Comparison of ENCODE assay signal across 18 mouse cellular contexts in the genomic region with DNA sequence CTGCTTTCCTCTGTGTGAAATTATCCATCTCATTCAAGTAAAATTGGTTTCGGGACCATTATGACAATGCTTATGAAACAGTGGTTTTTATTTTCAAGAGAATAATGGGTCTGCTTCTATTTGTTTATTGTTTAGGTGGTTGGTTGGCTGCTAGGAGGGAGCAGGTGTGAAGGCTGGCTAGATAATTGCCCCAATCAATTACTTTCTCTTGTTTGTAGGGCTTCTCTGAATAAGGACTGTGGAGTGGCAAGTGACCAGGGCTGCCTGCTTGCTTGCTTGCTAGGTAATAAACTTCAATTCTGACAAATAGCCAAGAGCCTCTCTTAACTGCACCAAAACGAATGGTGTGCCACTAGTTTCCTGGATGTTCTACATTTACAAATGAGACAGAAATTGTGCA.
DNase-seq lines count a peak whose midpoint lies in the region; ATAC-seq lines count a peak whose summit lies in the region.
"Had no signal": no experiment of that assay in that cellular context is flagged by ENCODE, and none has a peak within 500 bp of the region (broad histone marks: within the 10 kb centered on the region; RNA-seq: fewer than 3 reads in every experiment).

No protein-coding gene starts in this region.

- no peak overlapping the region for H3K4me3 ChIP-seq in forebrain, embryonic 14.5 days (ENCODE audit: low read depth, low read length)
- no peak overlapping the region for H3K4me3 ChIP-seq in forebrain, embryonic 15.5 days
- H3K4me3 ChIP-seq in neural tube, embryonic 11.5 days (ENCODE audit: low read depth, low read length): no peak overlapping the region
- no peak overlapping the region for H3K4me3 ChIP-seq in neural tube, embryonic 13.5 days
- H3K4me3 ChIP-seq: forebrain, embryonic 13.5 days; heart, embryonic 13.5 days; intestine, embryonic 15.5 days had no signal

- no peak overlapping the region for H3K27ac ChIP-seq in forebrain, embryonic 14.5 days (ENCODE audit: low read depth, low read length)
- no peak overlapping the region for H3K27ac ChIP-seq in forebrain, embryonic 15.5 days (replicated peaks)
- no peak overlapping the region for H3K27ac ChIP-seq in neural tube, embryonic 11.5 days (ENCODE audit: low read depth, low read length)
- no peak overlapping the region for H3K27ac ChIP-seq in neural tube, embryonic 13.5 days (replicated peaks)
- H3K27ac ChIP-seq: forebrain, embryonic 13.5 days; heart, embryonic 13.5 days; intestine, embryonic 15.5 days had no signal

- peak; percentile 24 for DNase-seq in forebrain, embryonic 14.5 days (ENCODE audit: low spot score)
- no peak for DNase-seq in neural tube, embryonic 11.5 days (ENCODE audit: low spot score)
- no peak for DNase-seq in neural tube, embryonic 10.5 days (ENCODE audit: extremely low spot score, low spot score)
- no peak for DNase-seq in cerebellum, adult 18-20 months
- DNase-seq: adrenal gland, adult 2 months; adrenal gland, postnatal 36 days; cerebellum, adult 11 months; cerebellum, adult 9-10 months; cerebellum, postnatal 25 days; gastrocnemius, postnatal 36 days; heart, adult 11 months; heart, postnatal 4 days; kidney, adult 18-20 months had no signal

- H3K36me3 ChIP-seq in forebrain, embryonic 14.5 days (ENCODE audit: control insufficient read depth, insufficient read depth, low read length): no peaks in the 10 kb centered on the region
- H3K36me3 ChIP-seq in forebrain, embryonic 15.5 days: no peaks in the 10 kb centered on the region
- no peaks in the 10 kb centered on the region for H3K36me3 ChIP-seq in neural tube, embryonic 11.5 days (ENCODE audit: control insufficient read depth, insufficient read depth, low read length)
- no peaks in the 10 kb centered on the region for H3K36me3 ChIP-seq in neural tube, embryonic 13.5 days
- H3K36me3 ChIP-seq: heart, embryonic 13.5 days; intestine, embryonic 15.5 days had no signal

- no peaks in the 10 kb centered on the region for H3K27me3 ChIP-seq in forebrain, embryonic 14.5 days (replicated peaks; ENCODE audit: control insufficient read depth, insufficient read depth, low read length)
- no peaks in the 10 kb centered on the region for H3K27me3 ChIP-seq in forebrain, embryonic 15.5 days
- H3K27me3 ChIP-seq in neural tube, embryonic 11.5 days (ENCODE audit: control insufficient read depth, insufficient read depth, low read length): no peaks in the 10 kb centered on the region
- no peaks in the 10 kb centered on the region for H3K27me3 ChIP-seq in neural tube, embryonic 13.5 days
- H3K27me3 ChIP-seq: forebrain, embryonic 13.5 days; heart, embryonic 13.5 days; intestine, embryonic 15.5 days had no signal

- no peaks in the 10 kb centered on the region for H3K4me1 ChIP-seq in forebrain, embryonic 14.5 days (ENCODE audit: control insufficient read depth, insufficient read depth, low read length)
- H3K4me1 ChIP-seq in forebrain, embryonic 15.5 days: no peaks in the 10 kb centered on the region
- no peaks in the 10 kb centered on the region for H3K4me1 ChIP-seq in neural tube, embryonic 11.5 days (ENCODE audit: control insufficient read depth, insufficient read depth, low read length)
- H3K4me1 ChIP-seq in neural tube, embryonic 13.5 days (replicated peaks): no peaks in the 10 kb centered on the region; the same call in 1 of the 2 replicates
- H3K4me1 ChIP-seq: forebrain, embryonic 13.5 days; heart, embryonic 13.5 days; intestine, embryonic 15.5 days had no signal

- ATAC-seq in forebrain, embryonic 14.5 days: no peak
- ATAC-seq in forebrain, embryonic 15.5 days (replicated peaks): no peak
- ATAC-seq in neural tube, embryonic 11.5 days (ENCODE audit: insufficient read depth, low FRiP score, low TSS enrichment): peak; percentile 51
- peak; percentile 78 for ATAC-seq in neural tube, embryonic 13.5 days (ENCODE audit: low read depth)
- ATAC-seq: forebrain, embryonic 13.5 days; intestine, embryonic 15.5 days had no signal

- H3K9me3 ChIP-seq in forebrain, embryonic 14.5 days (replicated peaks; ENCODE audit: control insufficient read depth, low read length): no peaks in the 10 kb centered on the region
- 0 out of 2 replicates have a peak, but pooled peaks cover 3% of the 10 kb centered on the region for H3K9me3 ChIP-seq in forebrain, embryonic 15.5 days
- no peaks in the 10 kb centered on the region for H3K9me3 ChIP-seq in neural tube, embryonic 11.5 days (ENCODE audit: control insufficient read depth, low read length)
- H3K9me3 ChIP-seq in neural tube, embryonic 13.5 days: no peaks in the 10 kb centered on the region
- H3K9me3 ChIP-seq: forebrain, embryonic 13.5 days; intestine, embryonic 15.5 days had no signal

- 63% methylated on average over 2 of the region's 2 CpGs for WGBS in forebrain, embryonic 14.5 days
- 63% methylated on average over 2 of the region's 2 CpGs for WGBS in forebrain, embryonic 15.5 days
- WGBS in neural tube, embryonic 11.5 days: 34% methylated on average over 2 of the region's 2 CpGs
- WGBS in neural tube, embryonic 13.5 days: 10% methylated on average over 2 of the region's 2 CpGs

- H3K4me2 ChIP-seq in forebrain, embryonic 14.5 days (ENCODE audit: low read length): no peak overlapping the region
- H3K4me2 ChIP-seq in forebrain, embryonic 15.5 days (replicated peaks): no peak overlapping the region
- H3K4me2 ChIP-seq in neural tube, embryonic 11.5 days (ENCODE audit: low read depth): no peak overlapping the region
- no peak overlapping the region for H3K4me2 ChIP-seq in neural tube, embryonic 13.5 days
- H3K4me2 ChIP-seq: forebrain, embryonic 13.5 days; heart, embryonic 13.5 days; intestine, embryonic 15.5 days had no signal

- H3K9ac ChIP-seq in forebrain, embryonic 14.5 days (ENCODE audit: low read length): no peak overlapping the region
- no peak overlapping the region for H3K9ac ChIP-seq in forebrain, embryonic 15.5 days (replicated peaks)
- H3K9ac ChIP-seq in neural tube, embryonic 11.5 days (ENCODE audit: low read length): no peak overlapping the region
- no peak overlapping the region for H3K9ac ChIP-seq in neural tube, embryonic 13.5 days
- H3K9ac ChIP-seq: forebrain, embryonic 13.5 days; heart, embryonic 13.5 days; intestine, embryonic 15.5 days had no signal

Comparison
In these comparisons a context has a peak if more than half of its experiments do, and no peak if none do; other contexts are left out.
1. ATAC-seq: peak in neural tube, embryonic 11.5 days (single experiment) and neural tube, embryonic 13.5 days (single experiment); none in forebrain, embryonic 14.5 days (single experiment) and forebrain, embryonic 15.5 days (single experiment).